Mouse (Mus musculus) kidney, postnatal 0 days (tissue): ENCODE data around the gene Tenm4. TPM values are rescaled to one million over a fixed set of nuclear protein-coding genes. Genes with fewer than 3 reads are reported as not detected.

Experiments
- ATAC-seq: fragments of 200-750 bp; cut with Nextera tagmentation; replicated peaks from 2 replicates; pipeline ENCODE4 v1.8.0; 2017; ENCODE audit warnings: low read depth, moderate number of reproducible peaks, moderate TSS enrichment, moderate library complexity; ENCODE audit not compliant: low FRiP score
- DNase-seq: peaks from one replicate; pipeline ENCODE4 v3.0.0-alpha.2; 2016; ENCODE audit warnings: low spot score
- H3K27ac ChIP-seq: fragments of 300-500 bp; sonication (generic); 2 replicates; pipeline ENCODE4 v1.5.1; 2014; ENCODE audit warnings: mild to moderate bottlenecking
- H3K27me3 ChIP-seq: fragments of 300-500 bp; sonication (generic); 2 replicates; pipeline ENCODE4 v1.6.1; 2014; ENCODE audit warnings: low read length, mixed read lengths; ENCODE audit not compliant: insufficient read depth
- H3K36me3 ChIP-seq: fragments of 300-500 bp; sonication (generic); 2 replicates; pipeline ENCODE4 v1.6.1; 2014; ENCODE audit warnings: low read length, mixed read lengths; ENCODE audit not compliant: insufficient read depth
- H3K4me1 ChIP-seq: fragments of 300-500 bp; sonication (generic); replicated peaks from 2 replicates; pipeline ENCODE4 v1.6.1; 2014; ENCODE audit warnings: antibody characterized with exemption, low read length, mixed read lengths; ENCODE audit not compliant: insufficient read depth
- H3K4me2 ChIP-seq: fragments of 300-500 bp; sonication (generic); 2 replicates; pipeline ENCODE4 v1.6.1; 2014; ENCODE audit warnings: mild to moderate bottlenecking, low read length, moderate library complexity, mixed read lengths
- H3K4me3 ChIP-seq: fragments of 300-500 bp; sonication (generic); replicated peaks from 2 replicates; pipeline ENCODE4 v1.5.1; 2014; ENCODE audit warnings: low read depth, low read length
- H3K9ac ChIP-seq: fragments of 300-500 bp; sonication (generic); 2 replicates; pipeline ENCODE4 v1.6.1; 2014; ENCODE audit warnings: low read depth, low read length
- H3K9me3 ChIP-seq: fragments of 300-500 bp; sonication (generic); replicated peaks from 2 replicates; pipeline ENCODE4 v1.6.1; 2016; ENCODE audit warnings: low read length, inconsistent platforms, mixed read lengths
- CTCF ChIP-seq: IDR thresholded peaks from 2 replicates; pipeline ENCODE4 v1.5.1; 2016; ENCODE audit warnings: antibody characterized with exemption, low read depth, mild to moderate bottlenecking, moderate library complexity
- WGBS: fragments of 180-500 bp; shearing (Covaris S2); extraction: QIAGEN DNeasy Blood & Tissue Kit; methylation state at CpG from one replicate; pipeline ENCODE4 v1.1.7; 2014; 5-methylcytosine and 5-hydroxymethylcytosine counted together
- polyA plus RNA-seq: library from polyadenylated mRNA; unstranded; fragments of >200 nt; fragmentation: Nextera tagmentation; extraction: Ambion mirVana; gene quantifications from 2 replicates; pipeline ENCODE4 v1.2.1, GENCODE M21; 2015

Gene Tenm4
- 22.6 and 23.2 TPM in 2 replicates for polyA plus RNA-seq

GRCm38 (mm10) chr7:96170924-96171595 lies at the start of gene Tenm4:
TSS of gene Tenm4 (plus strand) at chr7:96171246.
- no peak for DNase-seq
- ATAC-seq, result no peak
- no peak within 1 kb of the TSS for H3K4me3 ChIP-seq
- TF ChIP-seq CTCF, result no peak
- 35% methylated on average over 14 of the region's 14 CpGs for WGBS
- H3K9ac ChIP-seq, result no peak within 1 kb of the TSS
- no peaks in the 10 kb centered on the region for H3K9me3 ChIP-seq
- H3K4me1 ChIP-seq, result no peaks in the 10 kb centered on the region
- H3K36me3 ChIP-seq, result no peaks in the 10 kb centered on the region
- no peak within 1 kb of the TSS for H3K27ac ChIP-seq
- no peaks in the 10 kb centered on the region for H3K27me3 ChIP-seq
- peak within 1 kb of the TSS; percentile 8 for H3K4me2 ChIP-seq

GRCm38 (mm10) chr7:96130763-96131162 lies 40.3 kb upstream of the Tenm4 start:
- DNase-seq (no peak), ATAC-seq (no peak)
- Histone ChIP-seq H3K36me3 (no peaks in the 10 kb centered on the region), H3K27ac (no peak overlapping the region), H3K4me3 (no peak overlapping the region), H3K9ac (no peak overlapping the region), H3K4me1 (no peaks in the 10 kb centered on the region), H3K9me3 (no peaks in the 10 kb centered on the region), H3K4me2 (no peak overlapping the region), H3K27me3 (no peaks in the 10 kb centered on the region)
- 55% methylated on average over 4 of the region's 4 CpGs for WGBS
- no peak for TF ChIP-seq CTCF

DNA sequence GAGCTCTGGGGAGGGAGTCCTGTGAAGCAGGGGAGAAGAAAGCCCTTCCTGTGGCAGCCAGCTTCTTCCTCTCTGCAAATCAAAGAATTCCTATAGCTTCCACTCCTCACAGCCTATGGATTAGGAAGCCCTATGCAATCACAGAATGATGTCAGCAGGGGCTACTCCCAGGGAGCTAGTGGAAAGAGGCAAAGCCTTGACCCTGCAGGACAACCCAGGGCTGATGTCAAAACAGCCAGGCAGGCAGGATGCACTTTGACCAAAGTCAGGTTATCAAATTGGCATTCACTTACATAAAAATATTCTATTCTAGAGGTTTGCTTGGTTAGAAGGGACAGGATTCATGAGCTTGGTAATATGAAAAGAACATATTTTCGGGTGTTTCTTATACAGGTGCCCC lies 39.9 kb upstream of the Tenm4 start:
- H3K4me1 ChIP-seq, result no peaks in the 10 kb centered on the region
- no peak overlapping the region for H3K9ac ChIP-seq
- H3K4me3 ChIP-seq, result no peak overlapping the region
- no peak for ATAC-seq
- DNase-seq, result no peak
- WGBS, result 84% methylated on average over 1 of the region's 1 CpGs
- no peak for TF ChIP-seq CTCF
- no peaks in the 10 kb centered on the region for H3K9me3 ChIP-seq
- no peak overlapping the region for H3K27ac ChIP-seq
- H3K4me2 ChIP-seq, result no peak overlapping the region
- no peaks in the 10 kb centered on the region for H3K27me3 ChIP-seq
- H3K36me3 ChIP-seq, result no peaks in the 10 kb centered on the region

DNA sequence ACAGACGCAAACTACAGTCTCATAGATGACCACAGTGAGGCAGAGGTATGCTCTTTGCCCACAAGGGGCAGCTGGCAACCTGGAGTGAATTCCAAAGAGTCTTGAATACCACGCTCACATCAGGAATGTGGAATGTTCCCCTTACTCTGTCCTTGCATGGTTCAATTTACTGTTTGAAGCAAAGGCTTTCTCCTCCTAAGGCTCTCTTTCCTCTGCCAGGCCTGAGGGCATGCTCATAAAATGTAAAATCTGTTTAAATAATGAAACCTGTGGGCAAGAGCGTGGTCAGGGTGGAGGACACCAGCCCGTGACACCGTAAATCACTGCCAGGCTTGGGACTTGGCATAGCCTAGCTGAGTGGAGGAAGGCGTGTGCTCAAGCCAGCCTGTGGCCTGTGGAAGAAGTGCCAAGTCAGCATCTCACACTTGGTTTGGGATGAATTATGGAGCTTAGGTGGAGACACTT lies 34.5 kb upstream of the Tenm4 start:
- no peak overlapping the region for H3K9ac ChIP-seq
- DNase-seq, result peak; percentile 55
- H3K4me3 ChIP-seq, result no peak overlapping the region
- H3K27me3 ChIP-seq, result no peaks in the 10 kb centered on the region
- no peak overlapping the region for H3K4me2 ChIP-seq
- ATAC-seq, result peak; percentile 87; the same call in 1 of the 2 replicates
- WGBS, result 59% methylated on average over 6 of the region's 6 CpGs
- peak; percentile 56 for TF ChIP-seq CTCF
- no peaks in the 10 kb centered on the region for H3K36me3 ChIP-seq
- H3K4me1 ChIP-seq, result no peaks in the 10 kb centered on the region
- no peaks in the 10 kb centered on the region for H3K9me3 ChIP-seq
- H3K27ac ChIP-seq, result no peak overlapping the region

DNA sequence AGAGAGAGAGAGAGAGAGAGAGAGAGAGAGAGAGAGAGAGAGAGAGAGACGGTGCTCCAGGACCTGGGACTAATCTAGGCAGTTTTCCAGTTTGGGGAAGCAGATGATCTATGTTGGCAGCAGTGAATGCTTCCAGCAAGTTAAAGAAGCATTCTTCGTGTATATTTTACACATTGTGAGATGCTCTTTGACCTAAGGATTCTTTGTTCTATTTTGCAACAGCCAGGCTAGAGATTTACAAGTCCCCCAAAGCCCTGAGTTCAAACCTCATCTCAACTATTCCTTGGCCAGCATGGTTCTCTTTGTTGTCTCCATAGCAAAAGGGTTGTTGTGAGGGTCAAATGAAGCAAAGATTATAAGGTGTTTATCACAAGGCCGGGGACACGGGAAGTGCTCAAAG lies 29.2 kb upstream of the Tenm4 start:
- 65% methylated on average over 4 of the region's 4 CpGs for WGBS
- Histone ChIP-seq H3K4me1 (no peaks in the 10 kb centered on the region), H3K9ac (no peak overlapping the region), H3K27ac (no peak overlapping the region), H3K4me2 (no peak overlapping the region), H3K36me3 (no peaks in the 10 kb centered on the region), H3K4me3 (no peak overlapping the region), H3K9me3 (no peaks in the 10 kb centered on the region), H3K27me3 (no peaks in the 10 kb centered on the region)
- ATAC-seq (no peak), DNase-seq (no peak)
- TF ChIP-seq CTCF, result no peak

GRCm38 (mm10) chr7:96142973-96143596 lies 28.0 kb upstream of the Tenm4 start:
- WGBS, result 75% methylated on average over 3 of the region's 3 CpGs
- Histone ChIP-seq H3K27ac (no peak overlapping the region), H3K9ac (no peak overlapping the region), H3K9me3 (no peaks in the 10 kb centered on the region), H3K4me1 (no peaks in the 10 kb centered on the region), H3K27me3 (no peaks in the 10 kb centered on the region), H3K4me2 (no peak overlapping the region), H3K4me3 (no peak overlapping the region), H3K36me3 (no peaks in the 10 kb centered on the region)
- no peak for ATAC-seq
- DNase-seq, result no peak
- TF ChIP-seq CTCF, result no peak
